Mouse (Mus musculus) hindbrain, embryonic 15.5 days (tissue): Measurements from ENCODE around the gene Anp32a. TPM values are rescaled to one million over a fixed set of nuclear protein-coding genes. Genes with fewer than 3 reads are reported as not detected.
A peak's percentile ranks its signal among the peaks of the same experiment; 100 is the strongest.

Experiments
- ATAC-seq: fragments of 200-750 bp; cut with Nextera tagmentation; 2 replicates; pipeline ENCODE4 v1.8.0; 2017; ENCODE audit warnings: low read depth, moderate number of reproducible peaks, moderate TSS enrichment; ENCODE audit not compliant: low FRiP score
- H3K27ac ChIP-seq: fragments of 300-500 bp; sonication (generic); replicated peaks from 2 replicates; pipeline ENCODE4 v1.5.1; 2015; ENCODE audit warnings: mild to moderate bottlenecking, inconsistent platforms
- H3K27me3 ChIP-seq: fragments of 300-500 bp; sonication (generic); 2 replicates; pipeline ENCODE4 v1.6.1; 2015; ENCODE audit warnings: control low read depth, inconsistent platforms
- H3K36me3 ChIP-seq: fragments of 300-500 bp; sonication (generic); 2 replicates; pipeline ENCODE4 v1.6.1; 2015; ENCODE audit warnings: control low read depth, inconsistent platforms
- H3K4me1 ChIP-seq: fragments of 300-500 bp; sonication (generic); replicated peaks from 2 replicates; pipeline ENCODE4 v1.6.1; 2015; ENCODE audit warnings: control low read depth, inconsistent platforms
- H3K4me2 ChIP-seq: fragments of 300-500 bp; sonication (generic); 2 replicates; pipeline ENCODE4 v1.6.1; 2015; ENCODE audit warnings: moderate library complexity, mild to moderate bottlenecking, inconsistent platforms
- H3K4me3 ChIP-seq: fragments of 300-500 bp; sonication (generic); 2 replicates; pipeline ENCODE4 v1.5.1; 2015; ENCODE audit warnings: mild to moderate bottlenecking, inconsistent platforms
- H3K9ac ChIP-seq: fragments of 300-500 bp; sonication (generic); 2 replicates; pipeline ENCODE4 v1.6.1; 2015; ENCODE audit warnings: inconsistent platforms
- H3K9me3 ChIP-seq: fragments of 300-500 bp; sonication (generic); 2 replicates; pipeline ENCODE4 v1.6.1; 2016; ENCODE audit warnings: control low read depth, inconsistent platforms
- WGBS: fragments of 180-500 bp; shearing (Covaris S2); methylation state at CpG from one replicate; pipeline ENCODE4 v1.1.7; 2015; 5-methylcytosine and 5-hydroxymethylcytosine counted together
- polyA plus RNA-seq: library from polyadenylated mRNA; unstranded; fragments of >200 nt; fragmentation: Nextera tagmentation; extraction: Ambion mirVana; gene quantifications from 2 replicates; pipeline ENCODE4 v1.2.1, GENCODE M21; 2015

The Anp32a gene
- polyA plus RNA-seq, 1 experiment from 2014 or later: 117 TPM

GRCm38 (mm10) chr9:62363619-62364018 lies 22.5 kb downstream of the Anp32a start:
- Histone ChIP-seq H3K9me3 (no peaks in the 10 kb centered on the region), H3K4me1 (peaks cover 75% of the 10 kb centered on the region), H3K4me2 (peak overlapping the region; percentile 73), H3K27ac (peak overlapping the region; percentile 77), H3K4me3 (peak overlapping the region; percentile 33), H3K27me3 (no peaks in the 10 kb centered on the region), H3K36me3 (no peaks in the 10 kb centered on the region), H3K9ac (peak overlapping the region; percentile 55)
- peak; percentile 95 for ATAC-seq
- under 1% methylated on average over 24 of the region's 24 CpGs for WGBS

DNA sequence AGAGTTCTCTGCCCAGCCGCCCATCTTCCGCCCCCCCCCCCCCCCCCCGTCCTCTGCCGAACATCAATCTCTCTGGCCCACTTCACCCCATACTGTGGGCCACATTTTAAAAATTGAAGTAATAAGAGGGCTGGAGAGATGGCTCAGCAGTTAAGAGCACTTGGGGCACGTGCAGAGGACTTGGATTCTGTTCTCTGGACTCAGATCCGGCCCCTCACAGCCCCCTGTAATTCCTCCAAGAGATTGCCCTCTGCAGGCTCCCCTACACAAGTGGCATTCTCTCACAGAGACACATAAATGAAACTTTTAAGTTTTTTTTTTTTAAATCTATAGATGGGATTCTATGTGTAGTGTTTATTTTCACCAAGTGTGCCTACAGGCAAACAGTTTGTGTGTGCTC lies 23.1 kb downstream of the Anp32a start:
- Histone ChIP-seq H3K27me3 (no peaks in the 10 kb centered on the region), H3K4me1 (peaks cover 81% of the 10 kb centered on the region), H3K27ac (peak overlapping the region; percentile 77), H3K9me3 (no peaks in the 10 kb centered on the region), H3K36me3 (no peaks in the 10 kb centered on the region), H3K9ac (peak overlapping the region; percentile 55; the same call in 1 of the 2 replicates), H3K4me3 (peak overlapping the region; percentile 33), H3K4me2 (peak overlapping the region; percentile 73)
- 6% methylated on average over 4 of the region's 6 CpGs for WGBS
- ATAC-seq: no peak

DNA sequence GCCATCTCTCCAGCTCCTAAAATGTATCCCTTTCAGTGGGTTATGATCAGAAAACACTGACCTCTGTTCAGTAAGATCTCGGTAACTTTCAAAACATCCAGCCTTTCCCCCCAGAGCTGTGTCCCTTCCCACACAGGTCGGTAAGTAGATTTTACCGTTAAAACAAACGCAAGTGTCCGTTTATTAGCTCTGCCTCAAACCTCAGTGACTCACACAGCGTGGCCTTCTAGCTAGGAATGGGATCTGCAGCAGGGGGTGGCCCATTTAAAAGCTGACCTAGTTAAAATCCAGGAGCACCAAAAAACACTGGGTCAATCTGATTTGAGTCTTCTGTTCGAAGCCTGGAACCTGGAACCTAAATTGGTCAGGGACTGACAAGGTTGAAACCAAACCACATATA lies 23.7 kb downstream of the Anp32a start:
- Histone ChIP-seq H3K9me3 (no peaks in the 10 kb centered on the region), H3K4me2 (no peak overlapping the region), H3K36me3 (no peaks in the 10 kb centered on the region), H3K9ac (no peak overlapping the region), H3K4me3 (no peak overlapping the region), H3K27me3 (no peaks in the 10 kb centered on the region), H3K4me1 (peaks cover 87% of the 10 kb centered on the region), H3K27ac (no peak overlapping the region)
- 50% methylated on average over 7 of the region's 7 CpGs for WGBS
- no peak for ATAC-seq

DNA sequence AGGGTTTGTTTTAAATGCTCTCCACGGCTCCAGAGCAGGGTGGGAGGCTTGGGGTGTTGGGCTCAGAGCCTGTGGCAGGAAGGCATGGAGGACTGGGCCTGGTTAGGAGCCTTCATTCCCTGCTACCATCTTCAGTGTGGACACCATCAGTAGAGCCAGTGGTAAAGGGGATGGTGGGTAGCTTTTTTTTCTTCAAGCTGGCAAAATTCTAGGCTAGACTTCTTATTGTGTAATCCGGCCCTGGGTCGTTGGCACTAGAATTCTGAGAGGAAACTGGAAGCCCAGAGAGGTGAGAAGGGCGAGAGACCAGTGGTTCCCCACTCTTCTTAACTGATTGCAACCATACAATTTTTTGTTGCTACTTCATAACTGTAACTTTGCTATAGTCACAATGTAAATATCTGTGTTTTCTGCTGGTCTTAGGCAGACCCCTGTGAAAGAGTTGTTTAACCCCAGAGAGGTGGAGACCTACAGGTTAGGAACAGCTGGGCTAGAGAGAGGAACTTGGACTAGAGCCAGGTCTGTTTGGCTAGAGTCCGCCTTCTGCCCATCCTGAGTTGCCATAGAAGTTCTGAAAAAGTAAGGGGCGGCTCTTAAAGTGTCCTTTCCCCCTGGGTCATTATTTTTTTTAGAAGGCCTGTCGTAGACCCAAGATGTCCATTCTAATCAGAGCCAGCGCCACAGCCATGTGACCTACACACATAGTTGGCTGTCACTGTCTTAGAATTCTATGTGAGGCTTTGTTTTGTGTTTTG lies 24.4 kb downstream of the Anp32a start:
- H3K4me1 ChIP-seq: peaks cover 90% of the 10 kb centered on the region
- WGBS: 63% methylated on average over 8 of the region's 8 CpGs

GRCm38 (mm10) chr9:62366478-62367458 lies 25.7 kb downstream of the Anp32a start:
- no peak overlapping the region for H3K4me3 ChIP-seq
- H3K4me2 ChIP-seq: no peak overlapping the region
- ATAC-seq: no peak
- H3K9me3 ChIP-seq: no peaks in the 10 kb centered on the region
- H3K9ac ChIP-seq: no peak overlapping the region
- no peaks in the 10 kb centered on the region for H3K36me3 ChIP-seq
- H3K27me3 ChIP-seq: no peaks in the 10 kb centered on the region
- WGBS: 50% methylated on average over 23 of the region's 23 CpGs
- H3K4me1 ChIP-seq: peaks cover 83% of the 10 kb centered on the region
- H3K27ac ChIP-seq: peak overlapping the region; percentile 58

More for the DNA sequence above, 24.4 kb downstream of the Anp32a start:
- Histone ChIP-seq H3K36me3 (no peaks in the 10 kb centered on the region), H3K9me3 (no peaks in the 10 kb centered on the region), H3K27ac (no peak overlapping the region), H3K27me3 (no peaks in the 10 kb centered on the region), H3K4me2 (no peak overlapping the region), H3K4me3 (no peak overlapping the region), H3K9ac (no peak overlapping the region)
- ATAC-seq: no peak

- H3K9me3 ChIP-seq: no peaks in the 10 kb centered on the region
- 49% methylated on average over 10 of the region's 10 CpGs for WGBS
- H3K4me1 ChIP-seq: peaks cover 81% of the 10 kb centered on the region
- peak overlapping the region; percentile 58 for H3K27ac ChIP-seq
- ATAC-seq: no peak
- H3K36me3 ChIP-seq: no peaks in the 10 kb centered on the region
- no peak overlapping the region for H3K4me3 ChIP-seq
- no peak overlapping the region for H3K9ac ChIP-seq
- H3K4me2 ChIP-seq: no peak overlapping the region
- no peaks in the 10 kb centered on the region for H3K27me3 ChIP-seq
These were observed 26.5 kb downstream of the Anp32a start for GRCm38 (mm10) chr9:62367510-62368071.

DNA sequence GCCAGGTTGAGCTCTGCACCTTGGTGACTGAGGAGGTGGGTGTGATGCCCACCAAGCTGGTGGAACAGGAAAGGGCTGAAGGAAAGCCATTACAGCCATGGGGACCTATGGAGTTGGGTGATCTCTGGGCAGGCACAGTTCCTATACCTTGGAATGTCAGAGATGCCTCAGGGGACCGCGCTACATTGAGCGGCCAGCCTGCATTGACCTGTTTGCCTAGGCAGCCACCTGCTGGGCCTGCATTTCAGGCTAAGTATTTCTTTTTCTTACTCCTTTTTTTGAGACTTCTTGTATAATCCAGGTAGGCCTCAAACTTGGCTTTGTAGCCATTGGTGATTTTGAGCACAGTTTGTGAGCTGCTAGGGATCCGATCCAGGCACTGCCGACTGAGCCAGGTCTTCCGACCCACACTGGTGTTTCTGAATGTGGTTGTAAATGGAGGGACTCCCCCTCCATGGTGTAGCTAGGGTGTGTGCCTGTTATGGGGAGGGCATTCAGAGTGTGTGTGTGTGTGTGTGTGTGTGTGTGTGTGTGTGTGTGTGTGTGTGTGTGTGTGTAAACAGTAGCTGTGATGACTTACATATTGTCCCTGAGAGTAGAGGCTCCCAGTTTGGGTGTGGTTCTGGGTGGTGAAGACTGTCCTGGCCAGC lies 27.3 kb downstream of the Anp32a start:
- Histone ChIP-seq H3K27me3 (no peaks in the 10 kb centered on the region), H3K27ac (0 out of 2 replicates have a peak overlapping the region, but pooled peaks have one; percentile 58), H3K4me1 (peaks cover 73% of the 10 kb centered on the region), H3K36me3 (0 out of 2 replicates have a peak, but pooled peaks cover 4% of the 10 kb centered on the region), H3K9ac (no peak overlapping the region), H3K4me2 (no peak overlapping the region), H3K4me3 (no peak overlapping the region), H3K9me3 (no peaks in the 10 kb centered on the region)
- no peak for ATAC-seq
- 83% methylated on average over 6 of the region's 6 CpGs for WGBS

DNA sequence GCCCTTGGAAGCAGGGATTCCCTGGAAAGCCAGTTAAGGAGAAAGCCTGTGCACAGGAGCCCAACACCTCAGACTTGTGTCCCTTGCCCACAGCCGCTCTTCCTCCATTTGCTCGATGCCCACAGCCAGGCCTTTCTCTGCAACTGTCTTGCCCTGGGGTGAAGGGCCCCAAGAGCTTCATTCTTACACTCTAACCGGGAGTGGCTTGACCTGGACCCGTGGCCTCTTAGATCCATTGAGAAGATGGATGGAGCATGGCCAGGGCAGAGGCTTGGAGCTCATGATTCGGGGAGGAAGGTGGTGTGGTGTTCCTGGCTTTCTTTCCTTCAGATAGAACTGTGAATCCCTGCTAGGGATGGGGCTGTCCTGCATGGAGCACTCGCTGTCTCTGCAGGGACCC lies 28.1 kb downstream of the Anp32a start:
- no peak for ATAC-seq
- peaks cover 65% of the 10 kb centered on the region for H3K4me1 ChIP-seq
- no peaks in the 10 kb centered on the region for H3K27me3 ChIP-seq
- H3K4me3 ChIP-seq: no peak overlapping the region
- 81% methylated on average over 6 of the region's 6 CpGs for WGBS
- no peak overlapping the region for H3K27ac ChIP-seq
- H3K4me2 ChIP-seq: no peak overlapping the region
- no peaks in the 10 kb centered on the region for H3K9me3 ChIP-seq
- H3K36me3 ChIP-seq: 0 out of 2 replicates have a peak, but pooled peaks cover 7% of the 10 kb centered on the region
- H3K9ac ChIP-seq: no peak overlapping the region

DNA sequence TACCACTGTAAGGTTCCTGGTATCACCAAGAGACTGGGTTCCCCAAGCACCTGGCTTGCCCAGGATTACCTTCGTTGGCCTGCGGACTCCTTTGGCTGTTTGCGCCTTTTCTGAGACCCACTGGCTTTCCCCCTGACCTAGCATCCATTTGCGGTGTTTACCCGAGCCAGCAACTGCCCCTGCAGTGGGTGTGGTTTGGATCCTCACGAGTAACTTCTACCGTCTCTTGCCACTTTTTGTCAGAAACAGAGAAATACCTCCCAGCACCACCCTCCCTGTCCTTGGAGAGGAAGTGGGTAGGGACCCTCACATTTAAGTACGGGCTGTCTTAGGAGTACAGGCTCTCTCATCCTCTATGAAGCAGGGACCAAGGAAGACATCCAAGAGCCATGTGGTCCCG lies 29.1 kb downstream of the Anp32a start:
- H3K27ac ChIP-seq: no peak overlapping the region
- no peaks in the 10 kb centered on the region for H3K9me3 ChIP-seq
- no peaks in the 10 kb centered on the region for H3K27me3 ChIP-seq
- H3K4me2 ChIP-seq: no peak overlapping the region
- H3K4me1 ChIP-seq: peaks cover 55% of the 10 kb centered on the region
- no peak overlapping the region for H3K9ac ChIP-seq
- ATAC-seq: no peak
- WGBS: 79% methylated on average over 9 of the region's 9 CpGs
- no peak overlapping the region for H3K4me3 ChIP-seq
- peaks cover 7% of the 10 kb centered on the region; the same call in 1 of the 2 replicates for H3K36me3 ChIP-seq

GRCm38 (mm10) chr9:62370648-62371280 lies 29.7 kb downstream of the Anp32a start:
- no peak for ATAC-seq
- peaks cover 49% of the 10 kb centered on the region for H3K4me1 ChIP-seq
- H3K27me3 ChIP-seq: no peaks in the 10 kb centered on the region
- peaks cover 13% of the 10 kb centered on the region; the same call in 1 of the 2 replicates for H3K36me3 ChIP-seq
- no peak overlapping the region for H3K27ac ChIP-seq
- no peak overlapping the region for H3K4me3 ChIP-seq
- no peaks in the 10 kb centered on the region for H3K9me3 ChIP-seq
- no peak overlapping the region for H3K4me2 ChIP-seq
- H3K9ac ChIP-seq: no peak overlapping the region
- WGBS: 66% methylated on average over 6 of the region's 6 CpGs
